Mouse (Mus musculus) heart, postnatal 0 days (tissue): ENCODE measurements around the gene Prickle4. TPM values are rescaled to one million over a fixed set of nuclear protein-coding genes. Genes with fewer than 3 reads are reported as not detected.
"Not testable (repeated sequence)": the region's sequence is repeated elsewhere in the genome, so short reads cannot be mapped to it uniquely, and the experiment has no call there.

Source experiments
- ATAC-seq: fragments of 200-750 bp; cut with Nextera tagmentation; 2 replicates; pipeline ENCODE4 v1.8.0; 2017; ENCODE audit warnings: low read depth, moderate number of reproducible peaks, moderate library complexity; ENCODE audit not compliant: insufficient read depth
- DNase-seq: peaks from one replicate; pipeline ENCODE4 v3.0.0-alpha.2; 2016; ENCODE audit warnings: low spot score
- H3K27ac ChIP-seq: fragments of 300-500 bp; sonication (generic); 2 replicates; pipeline ENCODE4 v1.5.1; 2014; ENCODE audit warnings: low read depth, mild to moderate bottlenecking
- H3K27me3 ChIP-seq: fragments of 300-500 bp; sonication (generic); 2 replicates; pipeline ENCODE4 v1.6.1; 2014; ENCODE audit warnings: low read length, mixed read lengths; ENCODE audit not compliant: control insufficient read depth, insufficient read depth
- H3K36me3 ChIP-seq: fragments of 300-500 bp; sonication (generic); replicated peaks from 2 replicates; pipeline ENCODE4 v1.6.1; 2014; ENCODE audit warnings: low read length, mixed read lengths; ENCODE audit not compliant: control insufficient read depth, insufficient read depth
- H3K4me1 ChIP-seq: fragments of 300-500 bp; sonication (generic); 2 replicates; pipeline ENCODE4 v1.6.1; 2014; ENCODE audit warnings: antibody characterized with exemption; ENCODE audit not compliant: control insufficient read depth, insufficient read depth
- H3K4me2 ChIP-seq: fragments of 300-500 bp; sonication (generic); 2 replicates; pipeline ENCODE4 v1.6.1; 2014; ENCODE audit warnings: low read depth, mild to moderate bottlenecking, low read length, moderate library complexity
- H3K4me3 ChIP-seq: fragments of 300-500 bp; sonication (generic); 2 replicates; pipeline ENCODE4 v1.5.1; 2014; ENCODE audit warnings: low read depth, low read length
- H3K9ac ChIP-seq: fragments of 300-500 bp; sonication (generic); replicated peaks from 2 replicates; pipeline ENCODE4 v1.6.1; 2014; ENCODE audit warnings: low read depth, low read length, mixed read lengths
- H3K9me3 ChIP-seq: fragments of 300-500 bp; sonication (generic); replicated peaks from 2 replicates; pipeline ENCODE4 v1.6.1; 2016; ENCODE audit warnings: low read length; ENCODE audit not compliant: control insufficient read depth
- CTCF ChIP-seq: IDR thresholded peaks from 2 replicates; pipeline ENCODE4 v1.5.1; 2016; ENCODE audit warnings: antibody characterized with exemption, control low read depth, low read depth
- EP300 ChIP-seq: IDR thresholded peaks from 2 replicates; pipeline ENCODE4 v1.6.1; 2016; ENCODE audit warnings: antibody characterized with exemption, low read depth
- WGBS: fragments of 180-500 bp; shearing (Covaris S2); extraction: QIAGEN DNeasy Blood & Tissue Kit; methylation state at CpG from one replicate; pipeline ENCODE4 v1.1.7; 2014; 5-methylcytosine and 5-hydroxymethylcytosine counted together
- polyA plus RNA-seq: library from polyadenylated mRNA; unstranded; fragments of >200 nt; fragmentation: Nextera tagmentation; extraction: Ambion mirVana; gene quantifications from 2 replicates; pipeline ENCODE4 v1.2.1, GENCODE M21; 2015
- total RNA-seq: library from RNA; depleted of rRNA; stranded (reverse); fragments of >200 nt; gene quantifications from 2 replicates; pipeline ENCODE4 v1.2.3, GENCODE M21; 2014; ENCODE audit warnings: low replicate concordance

Gene Prickle4
- total and polyA plus RNA-seq, 2 experiments from 2014 or later: 0.93 TPM; not detected in 1

- no peak for TF ChIP-seq EP300
- TF ChIP-seq CTCF: no peak
- Histone ChIP-seq H3K4me3 (no peak overlapping the region), H3K9ac (no peak overlapping the region), H3K4me2 (no peak overlapping the region), H3K9me3 (no peaks in the 10 kb centered on the region), H3K36me3 (no peaks in the 10 kb centered on the region), H3K27me3 (no peaks in the 10 kb centered on the region), H3K27ac (0 out of 2 replicates have a peak overlapping the region, but pooled peaks have one; percentile 2), H3K4me1 (no peaks in the 10 kb centered on the region)
- ATAC-seq (no peak; the same call in 1 of the 2 replicates), DNase-seq (peak; percentile 8)
- 55% methylated on average over 7 of the region's 7 CpGs for WGBS
Measured at GRCm38 (mm10) chr17:47664474-47664873, 30.1 kb downstream of the Prickle4 start.

- Histone ChIP-seq H3K4me2 (no peak overlapping the region), H3K36me3 (no peaks in the 10 kb centered on the region), H3K9ac (no peak overlapping the region), H3K27ac (no peak overlapping the region), H3K4me3 (no peak overlapping the region), H3K9me3 (no peaks in the 10 kb centered on the region), H3K4me1 (no peaks in the 10 kb centered on the region), H3K27me3 (no peaks in the 10 kb centered on the region)
- TF ChIP-seq EP300 (no peak), CTCF (no peak)
- DNase-seq (no peak), ATAC-seq (no peak)
- 66% methylated on average over 9 of the region's 9 CpGs for WGBS
Measured at GRCm38 (mm10) chr17:47663009-47663713, 31.4 kb downstream of the Prickle4 start.

DNA sequence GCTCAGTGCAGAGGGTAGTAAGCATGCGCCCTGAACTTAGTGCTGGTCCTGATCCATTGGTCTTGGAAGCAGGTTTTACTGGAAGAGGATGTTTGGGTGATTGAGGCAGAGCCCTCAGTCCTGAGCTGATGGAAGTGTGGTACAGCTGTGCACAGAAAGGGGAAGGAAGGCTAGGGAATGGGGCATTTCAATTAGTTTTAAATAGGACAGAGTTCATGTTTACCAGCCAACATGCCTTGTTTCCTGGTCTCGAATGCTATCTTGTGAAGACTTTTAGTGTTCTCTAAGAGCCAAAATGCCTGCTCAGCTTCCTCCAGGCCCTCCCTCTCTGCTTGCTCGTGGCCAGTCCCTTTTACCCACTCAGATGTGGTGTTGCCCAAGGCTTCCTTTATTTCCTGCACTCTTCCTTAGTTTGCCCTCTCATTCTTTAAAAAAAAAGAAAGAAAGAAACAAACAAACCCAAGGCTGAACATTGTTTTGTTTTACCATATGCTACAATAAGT is 35.7 kb downstream of the Prickle4 start:
- Histone ChIP-seq H3K27me3 (no peaks in the 10 kb centered on the region), H3K4me1 (no peaks in the 10 kb centered on the region), H3K9ac (no peak overlapping the region), H3K4me3 (no peak overlapping the region), H3K36me3 (no peaks in the 10 kb centered on the region; the same call in 1 of the 2 replicates), H3K9me3 (no peaks in the 10 kb centered on the region), H3K4me2 (no peak overlapping the region), H3K27ac (no peak overlapping the region)
- WGBS: 72% methylated on average over 3 of the region's 3 CpGs
- DNase-seq (no peak), ATAC-seq (no peak)
- no peak for TF ChIP-seq EP300
- TF ChIP-seq CTCF: no peak

DNA sequence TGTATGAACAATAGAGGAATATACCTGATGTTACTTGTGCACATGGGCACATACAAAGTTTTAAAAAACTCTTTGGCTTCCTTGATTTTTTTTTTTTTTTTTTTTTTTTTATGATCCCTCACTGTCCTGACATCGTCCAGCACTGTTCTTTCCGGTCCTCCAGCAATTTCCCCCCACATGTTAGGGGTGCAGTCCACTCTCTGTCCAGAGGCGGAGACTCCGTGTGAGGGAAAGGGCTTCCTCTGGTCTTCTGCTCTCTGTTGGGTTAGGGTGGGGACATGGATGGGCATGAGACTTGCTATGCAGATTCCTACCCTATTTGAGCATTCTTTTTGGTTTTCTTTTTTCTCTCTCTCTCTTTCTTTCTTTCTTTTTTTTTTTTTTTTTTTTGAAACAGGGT is 36.6 kb downstream of the Prickle4 start:
- DNase-seq: no peak
- TF ChIP-seq EP300: no peak
- no peak for TF ChIP-seq CTCF
- no peak overlapping the region for H3K9ac ChIP-seq
- H3K4me1 ChIP-seq: no peaks in the 10 kb centered on the region
- no peak overlapping the region for H3K4me2 ChIP-seq
- WGBS: 64% methylated on average over 4 of the region's 4 CpGs
- no peak for ATAC-seq
- no peak overlapping the region for H3K27ac ChIP-seq
- H3K27me3 ChIP-seq: no peaks in the 10 kb centered on the region
- H3K9me3 ChIP-seq: no peaks in the 10 kb centered on the region
- no peak overlapping the region for H3K4me3 ChIP-seq
- no peaks in the 10 kb centered on the region; the same call in 1 of the 2 replicates for H3K36me3 ChIP-seq

DNA sequence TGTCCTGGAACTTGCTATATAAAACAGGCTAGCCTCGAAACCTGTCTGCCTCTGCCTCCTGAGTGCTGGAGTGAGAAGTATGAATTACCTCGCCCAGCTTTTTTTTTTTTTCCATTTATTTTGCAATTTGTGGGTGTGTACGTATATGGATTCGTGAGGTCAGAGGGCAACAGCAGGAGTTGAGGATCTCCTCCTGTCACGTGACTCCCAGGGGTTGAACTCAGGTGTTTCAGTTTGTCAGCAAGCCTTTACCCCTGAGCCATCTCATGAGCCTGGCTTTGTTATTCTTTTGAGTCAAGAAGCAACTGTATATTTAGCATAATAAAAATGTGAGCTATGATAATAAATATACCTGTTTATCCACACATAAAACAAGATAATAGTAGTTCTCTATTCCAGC is 38.8 kb downstream of the Prickle4 start:
- DNase-seq (no peak), ATAC-seq (no peak)
- H3K9me3 ChIP-seq: no peaks in the 10 kb centered on the region
- no peaks in the 10 kb centered on the region; the same call in 1 of the 2 replicates for H3K36me3 ChIP-seq
- H3K9ac ChIP-seq: no peak overlapping the region
- no peak overlapping the region for H3K4me3 ChIP-seq
- H3K27me3 ChIP-seq: no peaks in the 10 kb centered on the region
- 85% methylated on average over 5 of the region's 5 CpGs for WGBS
- no peak for TF ChIP-seq CTCF
- H3K4me1 ChIP-seq: no peaks in the 10 kb centered on the region
- H3K27ac ChIP-seq: no peak overlapping the region
- H3K4me2 ChIP-seq: no peak overlapping the region

DNA sequence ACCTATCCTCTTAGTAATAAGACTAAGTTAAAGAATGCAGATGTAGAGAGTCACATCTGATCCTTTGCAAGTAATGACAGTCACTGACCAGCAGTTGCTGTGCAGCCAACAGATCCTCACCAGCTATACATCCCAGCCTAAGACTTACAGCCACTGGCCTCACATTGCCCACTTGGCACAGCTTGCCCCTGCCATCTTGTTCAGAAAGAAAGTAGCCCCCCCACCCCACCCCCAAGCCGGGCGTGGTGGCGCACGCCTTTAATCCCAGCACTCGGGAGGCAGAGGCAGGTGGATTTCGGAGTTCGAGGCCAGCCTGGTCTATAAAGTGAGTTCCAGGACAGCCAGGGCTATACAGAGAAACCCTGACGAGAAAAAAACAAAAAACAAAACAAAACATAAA is 40.2 kb downstream of the Prickle4 start:
- not testable (repeated sequence) for H3K9ac ChIP-seq, H3K36me3 ChIP-seq, H3K27ac ChIP-seq, H3K4me2 ChIP-seq, H3K4me1 ChIP-seq, ATAC-seq, H3K9me3 ChIP-seq, DNase-seq, H3K4me3 ChIP-seq, H3K27me3 ChIP-seq
- 96% methylated on average over 8 of the region's 8 CpGs for WGBS
